Mouse (Mus musculus): ENCODE measurements around the gene Lzts3.

GRCm38 (mm10) chr2:130629839-130630203 lies 12.8 kb downstream of the Lzts3 start, which contains the start of the genes Fastkd5 and Ubox5:
- no peak for TF ChIP-seq CTCF (IDR thresholded peaks at IDR 0.05 in 2 of 3, conservative IDR thresholded peaks at IDR 0.05 in 1 of 3; ENCODE audit: control insufficient read depth in 1 of 3, insufficient read depth in 1 of 3, low read depth in 2 of 3, low read length in 3 of 3, poor library complexity in 1 of 3, severe bottlenecking in 1 of 3)
- TF ChIP-seq EP300 (IDR thresholded peaks at IDR 0.05; ENCODE audit: low read depth in 1 of 2, low read length in 2 of 2), result peak in 1 of 2 experiments; percentile 48; a peak in 1 of 4 replicates
- peak; percentile 87 to 91 for TF ChIP-seq POLR2A (IDR thresholded peaks at IDR 0.05; ENCODE audit: control insufficient read depth in 1 of 2, insufficient read depth in 1 of 2, low read depth in 1 of 2, low read length in 2 of 2, poor library complexity in 1 of 2)
- peak; percentile 85 for TF ChIP-seq KAT2A (conservative IDR thresholded peaks at IDR 0.05; ENCODE audit: low read depth, low read length)
- no peak for TF ChIP-seq CHD2 (IDR thresholded peaks at IDR 0.05; ENCODE audit: low read length)
- no peak for TF ChIP-seq SMC3 (IDR thresholded peaks at IDR 0.05; ENCODE audit: low read depth, low read length)
